Mouse (Mus musculus) adrenal gland, postnatal 10 days (tissue): ENCODE data around the gene Gm27021. TPM values are rescaled to one million over a fixed set of nuclear protein-coding genes. Genes with fewer than 3 reads are reported as not detected.
A peak's percentile ranks its signal among the peaks of the same experiment; 100 is the strongest.

Experiments
- DNase-seq: peaks from one replicate; pipeline ENCODE4 v3.0.0; 2021; ENCODE audit warnings: mixed read lengths
- long read RNA-seq, 2 experiments: library from polyadenylated mRNA; stranded (forward); transcript quantifications; one replicate each; pipeline ENCODE4 v2.0.0; 2021
- total RNA-seq, 2 experiments: library from RNA; stranded (reverse); gene quantifications; 2 replicates each; pipeline ENCODE4 v1.2.3; 2021

Gm27021 gene
- total RNA-seq = not detected
- long read RNA-seq, experiment 1, partial matches to known transcripts = 15 of 17 reads
- long read RNA-seq, experiment 1, other reads (novel, unspliced or antisense) = 1 of 17 reads
- long read RNA-seq, experiment 2, partial matches to known transcripts = 14 of 14 reads
- long read RNA-seq, experiment 2, other reads (novel, unspliced or antisense) = 0 of 14 reads

- DNase-seq = peak; percentile 96
Measured at GRCm38 (mm10) chr8:120667561-120668373, at the start of gene Gm27021, which contains the start of gene Cox4i1. Gene Gm27021, minus strand, starts transcription at chr8:120668079. Gene Cox4i1, plus strand, starts transcription at chr8:120668222.

- DNase-seq = no peak
Measured at GRCm38 (mm10) chr8:120715996-120716680, 48.3 kb upstream of the Gm27021 start.

- no peak for DNase-seq
Measured at GRCm38 (mm10) chr8:120715200-120715599, 47.3 kb upstream of the Gm27021 start.

GRCm38 (mm10) chr8:120709176-120709575 lies 41.3 kb upstream of the Gm27021 start:
- DNase-seq = no peak

- DNase-seq = no peak
Measured at GRCm38 (mm10) chr8:120706193-120706592, 38.3 kb upstream of the Gm27021 start.

- DNase-seq = no peak
Measured at GRCm38 (mm10) chr8:120705163-120705562, 37.3 kb upstream of the Gm27021 start.

- DNase-seq = no peak
Measured at GRCm38 (mm10) chr8:120704203-120704602, 36.3 kb upstream of the Gm27021 start.

- DNase-seq = no peak
Measured at GRCm38 (mm10) chr8:120701758-120702465, 34.0 kb upstream of the Gm27021 start.

GRCm38 (mm10) chr8:120700053-120700452 lies 32.2 kb upstream of the Gm27021 start:
- DNase-seq = no peak

GRCm38 (mm10) chr8:120699565-120699964 lies 31.7 kb upstream of the Gm27021 start:
- DNase-seq = no peak

- DNase-seq = no peak
Measured at GRCm38 (mm10) chr8:120699079-120699478, 31.2 kb upstream of the Gm27021 start.

- DNase-seq = no peak
Measured at GRCm38 (mm10) chr8:120698426-120698825, 30.5 kb upstream of the Gm27021 start.

GRCm38 (mm10) chr8:120697979-120698272 lies 30.0 kb upstream of the Gm27021 start:
- DNase-seq = no peak

- DNase-seq = peak; percentile 61
Measured at GRCm38 (mm10) chr8:120697154-120697978, 29.5 kb upstream of the Gm27021 start.

- no peak for DNase-seq
Measured at GRCm38 (mm10) chr8:120696401-120697153, 28.7 kb upstream of the Gm27021 start.

- peak; percentile 66 for DNase-seq
Measured at GRCm38 (mm10) chr8:120693861-120694493, 26.1 kb upstream of the Gm27021 start.

- no peak for DNase-seq
Measured at GRCm38 (mm10) chr8:120692934-120693333, 25.1 kb upstream of the Gm27021 start.

- no peak for DNase-seq
Measured at GRCm38 (mm10) chr8:120688511-120688910, 20.6 kb upstream of the Gm27021 start.

- no peak for DNase-seq
Measured at GRCm38 (mm10) chr8:120687786-120688185, 19.9 kb upstream of the Gm27021 start.

- peak; percentile 50 for DNase-seq
Measured at GRCm38 (mm10) chr8:120686576-120686975, 18.7 kb upstream of the Gm27021 start.
